ENCODE assay signal across 8 mouse cellular contexts in the genomic region with DNA sequence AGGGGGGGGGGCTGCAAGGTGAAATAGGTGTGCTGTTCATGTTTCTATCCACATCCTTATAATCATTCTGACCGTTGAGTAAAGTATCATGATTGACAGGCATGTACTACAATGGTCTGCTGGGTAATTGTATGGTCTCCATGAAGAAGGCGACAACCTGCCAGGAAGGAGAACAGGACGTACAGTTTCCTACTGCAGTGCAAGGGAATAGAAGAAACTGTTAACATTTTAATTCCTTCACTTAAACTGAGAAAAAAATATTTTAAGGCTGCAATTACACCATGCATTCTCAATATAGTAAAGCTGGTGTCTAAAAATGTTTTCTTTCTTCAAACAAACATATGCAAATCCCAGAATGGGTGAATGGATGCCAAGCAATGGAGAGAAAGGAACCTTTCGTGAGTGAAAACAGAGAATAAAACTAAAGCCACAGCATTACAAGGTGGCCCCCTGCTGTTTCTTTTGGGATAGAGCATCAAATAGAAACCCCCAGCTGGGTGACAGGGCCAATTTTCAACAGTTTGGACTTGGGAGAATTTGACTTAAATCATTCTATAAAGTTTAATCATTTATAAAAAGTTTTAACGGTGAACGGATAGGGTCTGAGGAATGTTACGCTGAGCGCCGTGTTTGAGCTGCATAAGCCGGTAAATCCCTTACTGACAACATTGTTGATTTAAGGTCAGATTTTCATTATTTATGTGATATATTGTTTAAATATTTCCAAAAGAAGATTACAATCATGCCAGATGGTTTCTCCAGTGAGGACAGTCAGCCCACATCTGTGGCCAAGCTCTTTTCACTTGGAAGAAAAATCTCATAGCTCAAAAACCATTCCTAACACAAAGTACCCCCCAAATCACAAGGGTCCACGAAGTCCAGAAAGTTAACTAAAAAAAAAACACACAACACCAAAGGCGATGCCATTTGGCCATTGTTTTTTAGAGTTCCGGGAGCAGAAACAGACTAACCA. TPM values are rescaled to one million over a fixed set of nuclear protein-coding genes. Genes with fewer than 3 reads are reported as not detected.
A peak's percentile ranks its signal among the peaks of the same experiment; 100 is the strongest.
DNase-seq lines count a peak whose midpoint lies in the region; ATAC-seq lines count a peak whose summit lies in the region.

No protein-coding gene starts in this region.

- peak; percentile 38 to 50 for DNase-seq in cerebellum, postnatal 10 days
- no peak for DNase-seq in cerebellum, adult 11-12 months
- DNase-seq in testis, postnatal 10 days (ENCODE audit: low spot score) = peak; percentile 59
- DNase-seq in testis, postnatal 14 days (ENCODE audit: low spot score) = no peak
- DNase-seq in layer of hippocampus, postnatal 10 days (ENCODE audit: low spot score in 2 of 2) = peak; percentile 54 to 67
- peak; percentile 89 for DNase-seq in midbrain, embryonic 14.5 days
- no peak for DNase-seq in cerebellum, adult 8-10 months

- no peak overlapping the region for H3K4me3 ChIP-seq in midbrain, embryonic 14.5 days (replicated peaks; ENCODE audit: low read depth, low read length)

- no peak overlapping the region for H3K9ac ChIP-seq in midbrain, embryonic 14.5 days (replicated peaks; ENCODE audit: low read length)

- no peaks in the 10 kb centered on the region for H3K4me1 ChIP-seq in midbrain, embryonic 14.5 days (ENCODE audit: control insufficient read depth, insufficient read depth, low read length)

- no peaks in the 10 kb centered on the region for H3K9me3 ChIP-seq in midbrain, embryonic 14.5 days (ENCODE audit: control insufficient read depth, low read length)

- H3K27me3 ChIP-seq in midbrain, embryonic 14.5 days (ENCODE audit: control insufficient read depth, insufficient read depth, low read length) = no peaks in the 10 kb centered on the region

- H3K27ac ChIP-seq in midbrain, embryonic 14.5 days (replicated peaks; ENCODE audit: low read depth, low read length) = no peak overlapping the region

- H3K36me3 ChIP-seq in midbrain, embryonic 14.5 days (ENCODE audit: control insufficient read depth, insufficient read depth, low read length) = no peaks in the 10 kb centered on the region

- 55% methylated on average over 13 of the region's 13 CpGs for WGBS in midbrain, embryonic 14.5 days

- no peak overlapping the region for H3K4me2 ChIP-seq in midbrain, embryonic 14.5 days (ENCODE audit: low read length)

- ATAC-seq in granulocyte monocyte progenitor cell, adult 5-6 weeks (replicated peaks; ENCODE audit: poor library complexity, severe bottlenecking) = peak; percentile 54
- ATAC-seq in midbrain, embryonic 14.5 days (ENCODE audit: low FRiP score, low TSS enrichment) = no peak; the same call in 1 of the 2 replicates

RNA-seq across cellular contexts. Expression of a gene that starts 19.8 kb away (rescaled TPM):
- 95.9 and 96.3 TPM in 2 replicates for total RNA-seq in granulocyte monocyte progenitor cell, adult 5-6 weeks (2014; fragmentation: Nextera tagmentation)
- 52.4 and 56.0 TPM in 2 replicates for total RNA-seq in granulocyte monocyte progenitor cell, adult 5-6 weeks (2017)
- total RNA-seq in layer of hippocampus, postnatal 10 days (2021) = 10 to 100 TPM; 57.6 to 62.0 TPM
- 81.9 and 98.8 TPM in 2 replicates for polyA plus RNA-seq in midbrain, embryonic 14.5 days (2014; fragmentation: Nextera tagmentation; extraction: Ambion mirVana)

RNA-seq across cellular contexts. Expression of a gene that starts 41.3 kb away (rescaled TPM):
- not detected in 2 replicates for total RNA-seq in granulocyte monocyte progenitor cell, adult 5-6 weeks (2014; fragmentation: Nextera tagmentation)
- not detected in 2 replicates for total RNA-seq in granulocyte monocyte progenitor cell, adult 5-6 weeks (2017)
- not detected for total RNA-seq in layer of hippocampus, postnatal 10 days (2021)
- polyA plus RNA-seq in midbrain, embryonic 14.5 days (2014; fragmentation: Nextera tagmentation; extraction: Ambion mirVana) = 0.73 and 1.1 TPM in 2 replicates

Comparison
In these comparisons a context has a peak if more than half of its experiments do, and no peak if none do; other contexts are left out.
1. DNase-seq: peak in cerebellum, postnatal 10 days (2 of 2), testis, postnatal 10 days (single experiment), layer of hippocampus, postnatal 10 days (2 of 2) and midbrain, embryonic 14.5 days (single experiment); none in cerebellum, adult 11-12 months (single experiment), testis, postnatal 14 days (single experiment) and cerebellum, adult 8-10 months (single experiment).